Mouse (Mus musculus): Measurements from ENCODE around the gene Olfr287.

DNA sequence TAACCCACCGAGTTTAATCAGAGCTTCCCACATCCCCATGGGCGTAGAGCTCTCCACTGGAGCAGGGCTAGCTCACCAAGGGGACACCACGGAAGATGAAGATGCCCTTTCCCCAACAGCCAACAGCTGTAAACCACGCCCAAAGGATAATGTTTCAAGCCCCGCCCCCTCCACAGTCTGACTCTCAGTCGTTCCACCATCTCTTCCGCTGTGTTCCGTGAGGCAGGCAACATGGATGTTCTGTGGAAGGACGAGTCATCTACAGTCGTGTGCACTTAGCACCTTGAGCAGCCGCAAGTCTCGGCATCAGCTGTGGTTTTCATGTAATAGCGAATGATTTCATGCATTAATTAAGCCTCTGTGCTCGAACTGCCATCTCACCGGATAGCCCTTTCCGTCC, 4.8 kb upstream of the Olfr287 start:
- TF ChIP-seq CTCF (IDR thresholded peaks at IDR 0.05; ENCODE audit: low read depth) (no peak), EP300 (IDR thresholded peaks at IDR 0.05; ENCODE audit: low read depth) (no peak)

Data from heart, postnatal 0 days (tissue).